Mouse (Mus musculus): Measurements from ENCODE around the gene Gm21977.
"Not testable (repeated sequence)": the region's sequence is repeated elsewhere in the genome, so short reads cannot be mapped to it uniquely, and the experiment has no call there.

Gm21977 gene

DNA sequence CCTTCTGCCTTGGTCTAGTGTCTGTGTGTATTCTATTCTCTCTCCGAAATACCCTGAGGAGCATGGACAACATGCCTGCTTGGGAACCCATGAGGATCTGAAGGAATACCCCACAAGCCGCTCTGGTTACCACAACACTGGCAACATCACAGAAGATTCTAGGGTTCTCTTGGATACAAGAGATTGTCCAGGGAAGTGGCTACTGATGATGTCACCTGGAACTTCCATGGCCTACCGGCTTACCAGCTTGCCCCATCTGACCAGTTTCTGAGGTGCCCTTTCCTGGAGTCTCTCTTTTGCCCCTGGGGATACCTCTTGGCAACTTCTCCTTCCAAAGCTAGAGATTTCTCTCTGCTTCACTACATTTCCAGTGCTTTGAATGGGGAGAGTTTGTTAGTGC is at the start of gene Gm21977:
Gm21977 (minus strand) TSS at position 101 of the 400 bp plus-strand sequence.
- in situ Hi-C loops (cut with MseI, MboI) = not testable (repeated sequence)

Data from mouse trophoblast stem cell (cell line).